Mouse (Mus musculus) cerebellum, adult 9-11 months (tissue): ENCODE measurements around the gene Car5a.

Experiments used
- DNase-seq: peaks from one replicate; pipeline ENCODE4 v3.0.0; 2022

Gene Car5a

GRCm38 (mm10) chr8:121932668-121933520, 11.8 kb downstream of the Car5a start:
- no peak for DNase-seq

DNA sequence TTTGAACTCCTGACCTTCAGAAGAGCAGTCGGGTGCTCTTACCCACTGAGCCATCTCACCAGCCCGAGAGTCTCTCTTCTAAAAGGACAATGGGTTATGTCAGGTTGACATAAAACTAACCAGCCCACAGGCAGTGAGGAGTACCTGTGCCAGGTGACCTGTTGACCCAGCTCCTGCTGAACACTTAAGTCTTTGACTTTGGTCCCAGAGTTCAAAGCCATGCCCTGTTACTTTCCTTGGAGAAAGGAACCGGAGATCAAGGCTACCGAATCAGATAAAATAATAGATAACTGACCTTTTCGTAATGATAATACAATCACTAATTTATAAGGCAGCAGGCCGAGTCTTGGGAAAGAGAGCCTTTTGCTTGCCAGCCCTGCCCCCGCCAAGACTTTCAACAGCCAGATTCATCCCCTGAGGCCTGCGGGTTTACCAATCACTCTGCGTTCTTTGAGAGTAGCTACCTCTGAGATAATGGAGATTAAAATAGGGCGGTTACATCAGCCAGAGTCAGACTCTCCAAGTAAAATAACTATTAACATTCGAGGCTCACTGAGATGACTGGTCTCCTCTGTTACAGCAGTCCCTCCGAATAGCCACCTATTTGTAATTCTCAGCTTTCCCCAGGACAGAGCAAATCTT, 12.6 kb downstream of the Car5a start:
- no peak for DNase-seq

- DNase-seq = no peak
Measured at GRCm38 (mm10) chr8:121931571-121931970, 13.1 kb downstream of the Car5a start.

GRCm38 (mm10) chr8:121930047-121930446, 14.7 kb downstream of the Car5a start:
- no peak for DNase-seq

DNA sequence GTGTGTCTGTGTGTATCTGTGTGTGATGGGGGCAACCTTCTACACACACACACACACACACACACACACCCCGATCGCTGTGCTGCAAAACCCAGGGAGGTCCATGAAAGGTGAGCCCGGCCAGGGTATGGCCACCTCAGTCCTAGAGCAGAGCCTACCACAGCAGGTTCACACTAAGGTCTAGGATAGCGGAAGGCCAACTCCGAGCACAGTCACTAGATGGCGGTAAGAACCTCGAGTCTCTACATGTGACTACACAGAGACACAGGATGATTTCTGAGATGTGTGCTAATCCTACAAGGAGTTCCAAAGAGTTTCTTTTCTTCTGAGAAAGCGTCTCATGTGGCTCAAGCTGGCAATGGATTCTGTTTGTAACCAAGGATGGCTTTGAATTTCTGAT, 17.4 kb downstream of the Car5a start:
- DNase-seq = no peak

GRCm38 (mm10) chr8:121926266-121926665, 18.4 kb downstream of the Car5a start:
- DNase-seq = no peak

DNA sequence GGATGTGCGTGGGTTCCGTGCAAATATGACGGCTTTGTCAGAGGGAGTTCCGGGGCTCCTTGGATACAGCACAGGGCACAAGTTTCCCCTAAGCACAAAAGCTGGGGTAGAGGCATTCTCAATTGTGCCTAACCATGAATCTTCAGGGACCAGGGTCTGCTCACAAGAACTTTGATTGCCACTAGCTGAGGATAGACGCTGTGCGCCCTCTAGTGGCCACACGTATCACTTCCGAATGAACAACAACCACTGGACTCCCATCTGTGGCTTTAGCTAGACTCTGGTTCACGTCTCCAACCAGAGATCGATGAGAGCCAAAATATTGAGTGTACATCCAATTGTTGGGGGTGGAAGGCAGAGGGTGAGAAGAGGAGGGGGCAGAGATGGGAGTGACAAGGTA, 19.1 kb downstream of the Car5a start:
- DNase-seq = peak; percentile 64

- no peak for DNase-seq
Measured at GRCm38 (mm10) chr8:121924681-121925080, 20.0 kb downstream of the Car5a start.

- DNase-seq = no peak
Measured at GRCm38 (mm10) chr8:121922101-121922500, 22.6 kb downstream of the Car5a start.

- DNase-seq = no peak
Measured at GRCm38 (mm10) chr8:121921582-121921981, 23.1 kb downstream of the Car5a start.

- no peak for DNase-seq
Measured at GRCm38 (mm10) chr8:121919731-121920130, 25.0 kb downstream of the Car5a start.

DNA sequence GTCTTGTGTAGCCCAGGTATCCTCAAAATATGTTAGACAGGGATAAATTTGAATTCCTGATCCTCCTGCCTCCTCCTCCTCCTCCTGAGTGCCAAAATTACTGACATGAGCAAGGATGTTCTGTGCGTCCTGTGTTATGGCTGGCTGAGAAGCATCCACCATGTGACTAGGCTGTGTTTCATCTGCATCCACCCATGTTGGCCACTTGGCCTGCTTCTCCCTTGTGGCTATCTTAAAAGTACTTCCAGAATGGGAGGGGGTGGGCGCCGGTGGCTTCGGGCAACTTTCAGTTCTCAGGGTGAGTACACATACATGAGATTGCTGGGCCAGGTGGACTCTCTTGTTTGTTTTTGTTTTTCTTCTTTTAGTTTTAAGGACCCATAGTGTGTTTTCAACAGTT, 25.5 kb downstream of the Car5a start:
- no peak for DNase-seq

GRCm38 (mm10) chr8:121913378-121913777, 31.3 kb downstream of the Car5a start:
- DNase-seq = no peak

- DNase-seq = no peak
Measured at GRCm38 (mm10) chr8:121912831-121913230, 31.9 kb downstream of the Car5a start.

DNA sequence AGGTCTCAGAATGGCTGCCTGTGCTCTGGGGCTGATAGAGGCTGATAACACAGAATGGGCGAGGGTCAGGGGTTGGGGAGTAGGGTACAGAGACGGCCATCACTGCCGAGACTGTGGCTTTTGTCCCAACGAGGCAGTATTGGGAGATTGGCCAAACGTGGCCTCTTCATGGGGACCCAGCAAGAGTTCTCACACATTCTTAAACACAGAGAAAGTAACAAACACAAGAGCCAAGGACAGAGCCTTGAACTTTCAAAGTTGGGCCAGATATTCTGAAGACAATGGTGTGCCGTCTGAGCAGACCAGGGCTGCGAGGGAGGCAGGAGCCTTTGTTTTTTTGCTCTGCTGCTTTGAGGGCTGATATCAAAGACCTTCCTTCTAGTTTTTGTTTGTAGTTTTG, 32.7 kb downstream of the Car5a start:
- no peak for DNase-seq

DNA sequence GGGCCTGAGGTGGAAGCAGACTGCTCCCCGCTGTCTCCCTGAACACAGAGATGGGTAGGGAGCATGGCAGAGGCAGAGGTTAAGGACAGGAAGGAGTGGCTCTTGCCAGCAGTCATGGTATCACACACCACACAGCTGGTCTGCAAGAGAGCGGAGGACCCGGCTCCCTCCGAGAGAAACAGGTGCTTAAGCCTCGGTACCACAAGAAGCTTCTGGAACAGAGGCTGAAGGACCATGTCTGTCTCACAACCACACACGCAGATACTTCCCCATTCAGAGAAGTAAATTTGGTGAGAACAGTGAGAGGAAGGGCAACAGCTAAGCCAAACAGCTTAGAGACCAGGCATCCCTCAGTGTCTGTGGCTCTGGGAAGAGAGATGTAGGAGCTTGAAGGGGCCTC, 33.3 kb downstream of the Car5a start:
- no peak for DNase-seq

GRCm38 (mm10) chr8:121909663-121910062, 35.0 kb downstream of the Car5a start:
- DNase-seq = peak; percentile 75

DNA sequence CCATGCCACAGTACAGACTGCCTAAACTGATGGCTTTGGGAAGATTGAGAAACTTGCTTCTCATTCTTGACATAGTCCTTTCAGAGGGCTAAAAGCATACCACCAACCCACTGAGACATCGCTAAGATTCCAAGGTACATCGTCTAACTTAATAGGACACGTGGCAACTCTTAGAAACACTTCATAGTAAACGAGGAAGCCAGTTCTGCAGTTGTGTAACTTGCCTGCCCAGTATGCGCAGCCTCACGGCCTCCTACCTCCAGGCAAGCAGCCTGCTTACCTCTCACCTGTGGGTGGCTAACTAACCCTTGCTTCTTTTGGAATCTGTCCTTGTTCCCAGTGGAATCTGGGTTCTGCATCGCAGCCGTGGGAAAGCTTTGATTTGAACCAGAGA, 35.6 kb downstream of the Car5a start:
- DNase-seq = no peak

- peak; percentile 53 for DNase-seq
Measured at GRCm38 (mm10) chr8:121908378-121909147, 36.1 kb downstream of the Car5a start.

GRCm38 (mm10) chr8:121907587-121908248, 37.0 kb downstream of the Car5a start, which contains the start of gene Slc7a5:
TSS of gene Slc7a5 (minus strand) at chr8:121907694.
- peak; percentile 96 for DNase-seq

GRCm38 (mm10) chr8:121906542-121907512, 37.9 kb downstream of the Car5a start:
- DNase-seq = peak; percentile 54

DNA sequence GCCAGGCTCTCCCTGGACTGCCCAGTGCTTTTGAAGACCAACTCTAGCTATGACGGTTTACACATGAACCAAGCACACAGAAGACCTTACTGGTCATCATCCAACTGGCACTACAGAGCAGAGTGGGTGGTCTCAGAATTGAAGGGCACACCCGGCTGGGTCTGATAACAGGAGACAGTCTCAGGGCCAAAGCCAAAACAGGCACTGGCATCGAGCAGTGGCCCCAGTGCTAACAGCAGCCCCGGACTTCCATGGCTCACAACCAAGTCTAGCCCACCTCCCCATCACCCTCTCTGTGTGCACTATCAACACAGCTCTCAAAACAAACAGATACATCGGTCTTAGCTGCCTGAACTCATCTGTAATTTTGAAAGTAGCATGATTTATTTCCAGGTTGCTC, 38.8 kb downstream of the Car5a start:
- peak; percentile 55 for DNase-seq
